Mouse (Mus musculus) thymus, adult 2 months (tissue): Measurements from ENCODE around the gene Fam228a.

Experiments
- CTCF ChIP-seq: fragments of 200-500 bp; IDR thresholded peaks from 2 replicates; pipeline ENCODE4 v1.5.1; 2012; ENCODE audit warnings: mild to moderate bottlenecking, control low read depth, low read length, moderate library complexity, borderline replicate concordance; ENCODE audit not compliant: control insufficient read depth, poor library complexity, insufficient read depth; ENCODE audit errors: extremely low read depth
- POLR2A ChIP-seq: fragments of 200-500 bp; IDR thresholded peaks from 2 replicates; pipeline ENCODE4 v1.6.1; 2012; ENCODE audit warnings: mild to moderate bottlenecking, low read length, control low read depth, moderate library complexity; ENCODE audit not compliant: control insufficient read depth, poor library complexity, insufficient read depth; ENCODE audit errors: extremely low read depth

GRCm38 (mm10) chr12:4709926-4710325 lies 28.3 kb downstream of the Fam228a start:
- TF ChIP-seq CTCF (no peak), POLR2A (no peak)
